Mouse (Mus musculus): ENCODE measurements around the gene Birc2. TPM values are rescaled to one million over a fixed set of nuclear protein-coding genes. Genes with fewer than 3 reads are reported as not detected.

Gene Birc2
- total RNA-seq, 2 experiments from 2014 or later = 39.4 to 46.3 TPM

GRCm38 (mm10) chr9:7846667-7847199, 9.9 kb upstream of the Birc2 start:
- no peak for DNase-seq

- DNase-seq = no peak
These were observed 8.5 kb upstream of the Birc2 start for GRCm38 (mm10) chr9:7845216-7845895.

- peak; percentile 53 for DNase-seq
These were observed 4.4 kb upstream of the Birc2 start for GRCm38 (mm10) chr9:7841221-7841620.

- DNase-seq = peak; percentile 40
These were observed 1.1 kb upstream of the Birc2 start for GRCm38 (mm10) chr9:7837806-7838440.

- DNase-seq = peak; percentile 63
These were observed 533 bp downstream of the Birc2 start for GRCm38 (mm10) chr9:7836331-7836730.

GRCm38 (mm10) chr9:7835302-7835701, 1.6 kb downstream of the Birc2 start:
- no peak for DNase-seq

GRCm38 (mm10) chr9:7833421-7833820, 3.4 kb downstream of the Birc2 start:
- DNase-seq = no peak

- DNase-seq = no peak
These were observed 7.0 kb downstream of the Birc2 start for GRCm38 (mm10) chr9:7829531-7830528.

- no peak for DNase-seq
These were observed 8.2 kb downstream of the Birc2 start for GRCm38 (mm10) chr9:7828706-7829105.

- no peak for DNase-seq
These were observed 11.9 kb downstream of the Birc2 start for GRCm38 (mm10) chr9:7824916-7825315.

GRCm38 (mm10) chr9:7822758-7823157, 14.1 kb downstream of the Birc2 start:
- DNase-seq = no peak

GRCm38 (mm10) chr9:7805101-7805506, 31.8 kb downstream of the Birc2 start:
- DNase-seq = no peak

- DNase-seq = no peak
These were observed 38.3 kb downstream of the Birc2 start for GRCm38 (mm10) chr9:7798555-7798954.

GRCm38 (mm10) chr9:7797542-7797941, 39.3 kb downstream of the Birc2 start:
- DNase-seq = no peak

GRCm38 (mm10) chr9:7796129-7796864, 40.6 kb downstream of the Birc2 start:
- DNase-seq = no peak

GRCm38 (mm10) chr9:7795581-7795980, 41.3 kb downstream of the Birc2 start:
- no peak for DNase-seq

GRCm38 (mm10) chr9:7793561-7793960, 43.3 kb downstream of the Birc2 start:
- DNase-seq = no peak

- no peak for DNase-seq
These were observed 46.2 kb downstream of the Birc2 start for GRCm38 (mm10) chr9:7790580-7791084.

GRCm38 (mm10) chr9:7789764-7790575, 46.9 kb downstream of the Birc2 start:
- no peak for DNase-seq

- DNase-seq = no peak
These were observed 48.5 kb downstream of the Birc2 start for GRCm38 (mm10) chr9:7788411-7788810.

GRCm38 (mm10) chr9:7786086-7786485, 50.8 kb downstream of the Birc2 start:
- no peak for DNase-seq
